Mouse (Mus musculus): ENCODE data around the gene Vps11.
"Not testable (repeated sequence)": the region's sequence is repeated elsewhere in the genome, so short reads cannot be mapped to it uniquely, and the experiment has no call there.

Vps11 gene

DNA sequence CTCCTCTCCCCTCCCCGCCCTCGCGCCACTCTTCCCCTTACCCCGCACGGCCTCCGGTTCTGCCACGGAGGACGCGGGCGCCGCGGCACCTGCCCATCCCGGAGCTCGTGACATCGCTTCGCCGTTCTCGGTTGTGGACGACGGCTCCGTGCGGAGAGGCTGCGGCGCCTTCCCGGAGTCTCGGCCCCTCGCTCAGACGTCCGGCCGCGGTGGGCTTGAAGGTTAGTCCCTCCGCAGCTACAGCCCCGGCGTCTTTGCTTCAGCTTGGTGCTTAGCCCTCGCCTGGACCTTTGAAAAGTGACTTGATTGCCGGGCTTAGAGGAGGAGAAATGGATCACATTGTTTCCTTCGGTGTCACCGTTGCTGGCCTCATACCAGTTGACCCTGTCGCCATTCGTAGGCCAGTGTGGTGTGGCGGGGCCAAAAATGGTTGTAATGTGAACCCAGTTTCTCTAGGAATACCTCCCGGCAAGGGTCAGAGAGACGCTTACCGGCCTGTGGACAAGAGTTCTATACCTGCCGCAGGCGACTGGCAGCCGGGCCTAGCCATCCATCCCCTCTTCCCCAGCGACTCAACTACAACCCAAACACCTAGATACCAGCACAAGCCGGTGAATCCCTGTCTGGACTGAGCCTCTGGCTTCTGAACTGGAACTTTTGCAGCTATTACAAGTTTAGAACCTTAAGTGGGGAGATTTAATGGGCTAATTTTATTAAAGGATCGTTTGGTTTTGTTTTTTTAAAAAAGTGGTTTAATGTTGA, 26.0 kb downstream of the Vps11 start:
- DNase-seq (ENCODE audit: low spot score in 2 of 2) = peak; percentile 43 to 52

DNA sequence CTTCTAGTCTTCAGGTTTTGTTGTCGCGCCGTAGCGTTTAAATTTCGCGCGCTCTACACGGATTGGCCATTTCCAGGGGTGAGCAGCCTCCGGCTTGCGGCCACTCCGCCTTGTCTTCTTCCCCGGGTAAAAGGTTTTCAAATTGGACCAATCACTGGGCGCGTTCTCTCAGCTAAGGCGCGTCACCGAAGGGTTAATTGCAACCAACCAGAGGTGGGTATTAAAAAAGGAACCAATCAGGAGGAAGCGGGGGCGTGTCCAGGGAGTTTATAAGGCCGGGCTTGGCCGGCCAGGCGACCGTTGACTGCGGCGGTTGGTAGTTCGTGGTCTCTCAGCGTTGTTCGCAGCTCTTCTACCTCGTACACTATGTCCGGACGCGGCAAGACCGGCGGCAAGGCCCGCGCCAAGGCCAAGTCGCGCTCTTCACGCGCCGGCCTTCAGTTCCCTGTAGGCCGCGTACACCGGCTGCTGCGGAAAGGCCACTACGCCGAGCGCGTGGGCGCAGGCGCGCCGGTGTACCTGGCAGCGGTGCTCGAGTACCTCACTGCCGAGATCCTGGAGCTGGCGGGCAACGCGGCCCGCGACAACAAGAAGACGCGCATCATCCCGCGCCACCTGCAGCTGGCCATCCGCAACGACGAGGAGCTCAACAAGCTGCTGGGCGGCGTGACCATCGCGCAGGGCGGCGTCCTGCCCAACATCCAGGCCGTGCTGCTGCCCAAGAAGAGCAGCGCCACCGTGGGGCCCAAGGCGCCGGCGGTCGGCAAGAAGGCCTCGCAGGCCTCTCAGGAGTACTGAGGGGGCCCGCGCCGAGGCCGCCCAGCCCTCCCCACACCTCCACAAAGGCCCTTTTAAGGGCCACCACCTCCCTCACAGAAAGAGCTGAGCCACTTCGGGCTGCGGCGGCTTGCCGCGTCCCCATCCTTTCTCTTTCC, 26.8 kb downstream of the Vps11 start, which contains the start of gene H2afx:
Gene H2afx (plus strand): TSS at position 299 of the 935 bp plus-strand sequence.
- peak; percentile 97 for DNase-seq (ENCODE audit: low spot score in 2 of 2)

DNA sequence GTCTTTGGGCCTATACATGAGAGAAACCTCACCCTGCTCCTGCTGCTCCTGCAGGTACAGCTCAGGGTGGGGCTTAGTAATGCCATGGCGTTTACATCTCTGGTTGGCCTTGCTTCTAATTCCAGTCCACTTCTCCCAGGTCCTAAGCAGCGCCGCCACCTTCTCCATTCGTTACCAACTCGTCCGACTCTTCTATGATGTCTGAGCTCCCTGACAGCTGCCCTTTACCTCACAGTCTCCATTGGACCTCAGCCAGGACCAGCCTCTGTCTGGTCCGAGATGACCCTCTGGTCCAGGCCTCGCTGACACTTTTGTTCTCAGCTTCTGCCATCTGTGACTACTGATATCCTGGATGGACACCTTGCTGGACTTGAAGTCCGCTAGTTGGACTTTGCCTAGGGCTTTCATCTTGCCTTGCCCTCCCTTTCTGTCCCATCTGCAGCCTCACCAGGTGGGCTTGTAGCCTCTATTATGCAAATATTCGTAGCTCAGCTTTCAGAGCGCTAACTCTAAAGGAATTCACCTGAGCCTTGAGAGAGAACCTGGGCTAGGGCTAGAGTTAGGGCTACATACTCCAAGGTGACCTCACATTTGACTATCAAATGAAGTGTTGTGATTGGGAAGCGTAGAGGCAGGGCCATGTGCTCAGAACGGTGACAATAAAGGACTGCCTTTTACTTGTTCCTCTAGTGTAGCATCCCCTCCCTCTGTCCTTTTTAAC, 28.4 kb downstream of the Vps11 start:
- no peak for DNase-seq (ENCODE audit: low spot score in 2 of 2)

DNA sequence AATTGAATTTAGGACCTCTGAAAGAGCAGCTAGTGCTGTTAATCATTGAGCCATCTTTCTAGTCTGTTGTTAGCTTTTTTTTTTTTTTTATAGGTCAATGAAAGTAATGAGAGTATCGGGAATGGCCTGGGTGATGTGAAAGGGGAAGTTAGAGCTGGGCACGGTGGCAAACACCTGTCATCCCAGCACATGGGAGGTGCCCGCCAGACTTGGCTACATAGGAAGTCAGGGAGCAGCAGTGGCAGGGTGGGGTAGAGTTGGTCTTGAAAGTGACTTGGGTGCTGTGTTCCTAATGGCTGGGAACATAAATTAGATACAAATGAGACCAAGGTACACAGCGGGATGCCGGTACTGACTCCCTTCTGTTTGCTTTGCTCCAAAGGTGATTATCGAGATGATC, 30.7 kb downstream of the Vps11 start:
- DNase-seq (ENCODE audit: low spot score in 2 of 2) = no peak

DNA sequence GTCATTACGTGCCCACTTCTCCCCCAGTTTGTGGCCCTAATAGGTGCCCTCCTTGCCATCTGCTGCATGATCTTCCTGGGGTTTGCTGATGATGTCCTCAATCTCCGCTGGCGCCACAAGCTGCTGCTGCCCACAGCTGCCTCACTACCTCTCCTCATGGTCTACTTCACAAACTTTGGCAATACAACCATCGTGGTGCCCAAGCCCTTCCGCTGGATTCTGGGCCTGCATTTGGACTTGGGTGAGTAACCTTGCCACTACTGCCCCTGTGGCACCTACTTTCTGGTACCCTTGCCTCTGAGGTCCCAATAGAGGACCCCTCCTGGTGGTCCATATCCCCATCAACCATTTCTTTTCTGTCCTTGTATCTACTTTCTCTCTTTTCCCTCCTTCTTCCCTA, 33.5 kb downstream of the Vps11 start:
- no peak for DNase-seq (ENCODE audit: low spot score in 2 of 2)

DNA sequence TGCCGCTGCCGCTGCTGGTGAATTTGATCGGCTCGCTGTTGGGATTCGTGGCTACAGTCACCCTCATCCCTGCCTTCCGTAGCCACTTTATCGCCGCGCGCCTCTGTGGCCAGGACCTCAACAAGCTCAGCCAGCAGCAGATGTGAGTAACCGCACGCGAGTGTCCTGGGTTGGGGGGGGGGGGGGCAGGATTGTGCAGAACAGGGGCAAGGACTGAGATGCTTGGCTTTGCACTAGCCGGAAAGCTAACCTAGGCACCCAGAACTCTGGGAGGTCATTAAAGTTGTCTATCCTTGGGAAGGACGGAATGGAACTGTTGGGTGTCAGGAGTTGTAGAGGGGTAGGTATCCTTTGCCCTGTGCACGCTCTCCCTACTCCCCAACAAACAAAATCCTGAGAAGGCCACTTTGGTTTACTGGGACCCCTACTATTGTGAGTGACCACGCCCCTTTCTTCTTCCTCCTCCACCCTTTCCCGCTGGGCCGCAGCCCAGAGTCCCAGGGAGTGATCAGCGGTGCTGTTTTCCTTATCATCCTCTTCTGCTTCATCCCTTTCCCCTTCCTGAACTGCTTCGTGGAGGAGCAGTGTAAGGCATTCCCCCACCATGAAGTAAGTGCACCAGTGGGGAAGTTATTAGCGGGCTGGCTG, 34.3 kb downstream of the Vps11 start:
- no peak for DNase-seq (ENCODE audit: low spot score in 2 of 2)

DNA sequence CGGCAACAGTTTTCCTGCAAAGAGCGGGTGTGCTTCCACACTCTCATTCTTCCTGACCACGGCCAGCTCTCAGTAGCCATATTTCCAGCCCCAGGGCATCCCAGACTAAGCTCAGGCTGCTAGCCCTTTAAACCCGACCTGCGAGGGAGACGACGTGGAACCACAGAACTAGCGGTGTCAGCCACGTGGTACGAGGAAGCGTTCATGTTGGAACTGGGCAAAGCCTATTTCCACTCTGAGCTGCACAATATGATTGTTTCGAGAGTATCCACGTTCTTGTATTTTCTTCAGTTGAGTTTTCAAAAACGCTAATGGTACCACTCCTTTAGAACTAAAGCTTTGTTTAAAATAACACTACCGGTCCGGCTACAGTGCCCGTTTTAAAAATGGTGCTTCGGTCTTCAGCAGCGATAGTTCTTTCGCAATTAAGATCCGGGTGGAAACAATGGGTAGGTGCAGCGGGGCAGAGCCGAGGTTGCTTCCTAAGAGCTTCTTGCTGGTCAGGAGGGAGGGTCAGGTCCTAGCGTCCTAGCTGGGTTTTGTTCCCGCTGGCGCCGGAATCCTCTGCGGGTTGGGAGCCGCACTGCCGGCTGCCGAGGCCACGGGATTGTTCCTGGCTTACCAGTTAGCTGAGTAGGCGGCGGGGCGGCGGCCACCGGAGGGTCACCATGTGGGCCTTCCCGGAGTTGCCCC, 35.0 kb downstream of the Vps11 start:
- peak; percentile 44 to 59 for DNase-seq (ENCODE audit: low spot score in 2 of 2)

DNA sequence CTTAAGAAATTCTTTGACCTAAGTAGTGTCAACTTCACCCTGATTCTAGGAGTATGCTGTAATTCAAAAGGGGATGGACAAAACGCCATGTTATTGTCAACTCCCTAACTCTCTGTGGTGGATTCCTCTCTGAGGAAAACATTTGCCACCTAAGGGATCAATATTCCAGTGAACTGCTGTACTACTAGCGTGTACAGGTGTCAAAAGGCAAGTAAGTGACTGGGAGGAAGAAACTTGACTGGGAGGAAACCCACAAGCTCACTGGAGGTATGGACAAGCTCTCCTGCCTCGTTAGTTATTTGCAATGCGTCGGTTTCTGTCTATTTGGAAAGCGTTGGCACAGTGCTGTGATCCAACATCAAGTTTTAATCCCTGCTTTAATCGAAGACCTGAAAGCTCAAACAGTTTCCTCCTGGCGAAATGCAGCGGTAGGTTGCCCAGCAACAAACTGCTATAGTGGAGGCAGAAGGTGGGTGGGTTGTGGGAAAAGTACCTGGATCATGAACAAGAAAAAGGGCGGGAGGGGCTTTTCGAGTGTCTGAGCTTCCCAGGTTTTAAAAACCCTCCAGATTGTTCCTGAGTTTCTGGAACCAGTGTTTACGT, 35.6 kb downstream of the Vps11 start, which contains the start of gene Dpagt1:
Gene Dpagt1 (plus strand): TSS at position 252 of the 603 bp plus-strand sequence.
- DNase-seq (ENCODE audit: low spot score in 2 of 2) = no peak

DNA sequence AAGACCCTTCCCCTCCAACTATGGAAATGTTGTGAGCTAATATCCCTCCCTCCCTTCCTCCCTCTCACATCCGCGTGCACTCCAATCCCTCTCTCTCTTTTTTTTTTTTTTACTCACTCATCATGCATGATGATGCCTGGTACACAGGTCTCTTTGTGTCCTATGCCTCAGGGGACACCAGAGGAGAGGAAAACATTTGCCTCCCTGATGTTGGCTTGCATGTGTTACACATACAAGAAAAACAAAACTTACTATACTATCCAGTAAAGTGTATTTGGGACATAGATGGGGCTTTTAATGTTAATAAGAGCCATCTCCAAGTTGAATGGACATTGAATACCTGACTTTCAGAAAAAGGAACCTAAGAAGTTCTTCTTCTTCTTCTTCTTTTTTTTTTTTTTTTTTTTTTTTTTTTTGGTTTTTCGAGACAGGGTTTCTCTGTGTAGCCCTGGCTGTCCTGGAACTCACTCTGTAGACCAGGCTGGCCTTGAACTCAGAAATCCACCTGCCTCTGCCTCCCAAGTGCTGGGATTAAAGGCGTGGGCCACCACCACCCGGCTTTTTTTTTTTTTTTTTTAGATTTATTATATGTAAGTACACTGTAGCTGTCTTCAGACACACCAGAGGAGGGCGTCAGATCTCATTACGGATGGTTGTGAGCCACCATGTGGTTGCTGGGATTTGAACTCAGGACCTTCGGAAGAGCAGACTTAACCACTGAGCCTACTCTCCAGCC, 36.3 kb downstream of the Vps11 start:
- not testable (repeated sequence) for DNase-seq (ENCODE audit: low spot score in 2 of 2)

DNA sequence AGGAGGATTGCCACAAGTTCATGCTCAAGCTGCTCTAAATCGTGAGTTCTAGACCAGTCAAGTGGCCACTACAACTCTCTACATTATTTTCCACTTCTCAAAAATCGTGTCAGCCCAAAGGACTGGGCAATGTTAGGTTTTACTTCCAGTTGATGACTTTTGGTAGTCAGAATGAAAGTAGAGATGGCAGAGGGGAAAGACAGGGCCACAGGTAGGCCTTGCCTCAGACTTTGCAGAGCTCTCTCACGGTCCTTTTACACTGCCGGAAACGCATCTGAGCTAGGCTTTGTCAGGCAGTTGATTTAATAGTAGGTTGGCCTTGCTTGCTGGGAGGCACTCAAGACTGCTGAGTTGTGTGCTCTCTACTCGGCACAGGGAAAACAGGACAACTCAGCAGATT, 37.3 kb downstream of the Vps11 start:
- no peak for DNase-seq (ENCODE audit: low spot score in 2 of 2)

DNA sequence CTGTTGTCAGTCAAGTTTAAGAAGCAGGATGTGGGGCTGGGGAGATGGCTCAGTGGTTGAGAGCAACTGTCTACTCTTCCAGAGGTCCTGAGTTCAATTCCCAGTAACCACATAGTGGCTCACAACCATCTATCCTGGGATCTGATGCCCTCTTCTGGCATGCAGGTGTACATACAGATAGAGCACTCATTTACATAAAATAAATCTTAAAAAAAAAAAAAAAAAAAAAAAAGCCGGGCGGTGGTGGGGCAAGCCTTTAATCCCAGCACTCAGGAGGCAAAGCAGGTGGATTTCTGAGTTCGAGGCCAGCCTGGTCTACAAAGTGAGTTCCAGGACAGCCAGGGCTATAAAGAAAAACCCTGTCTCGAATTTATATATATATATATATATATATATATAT, 37.8 kb downstream of the Vps11 start:
- DNase-seq (ENCODE audit: low spot score in 2 of 2) = not testable (repeated sequence)

DNA sequence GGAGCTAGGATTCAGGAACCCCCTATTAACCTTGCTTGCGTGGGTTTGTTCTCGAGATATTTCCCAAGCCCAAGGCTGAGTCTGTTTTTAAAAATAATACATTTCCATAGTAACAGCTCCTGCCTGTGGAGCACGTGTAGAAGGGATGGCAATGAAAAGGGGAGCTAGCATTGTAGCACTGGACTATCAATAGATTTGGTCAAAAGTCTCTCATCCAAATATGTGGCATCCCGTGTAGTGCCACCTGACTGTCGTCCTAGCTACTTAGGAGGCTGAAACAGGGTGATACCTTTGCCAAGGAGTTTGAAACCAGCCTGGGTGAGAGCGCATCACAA, 40.7 kb downstream of the Vps11 start:
- DNase-seq (ENCODE audit: low spot score in 2 of 2) = no peak

DNA sequence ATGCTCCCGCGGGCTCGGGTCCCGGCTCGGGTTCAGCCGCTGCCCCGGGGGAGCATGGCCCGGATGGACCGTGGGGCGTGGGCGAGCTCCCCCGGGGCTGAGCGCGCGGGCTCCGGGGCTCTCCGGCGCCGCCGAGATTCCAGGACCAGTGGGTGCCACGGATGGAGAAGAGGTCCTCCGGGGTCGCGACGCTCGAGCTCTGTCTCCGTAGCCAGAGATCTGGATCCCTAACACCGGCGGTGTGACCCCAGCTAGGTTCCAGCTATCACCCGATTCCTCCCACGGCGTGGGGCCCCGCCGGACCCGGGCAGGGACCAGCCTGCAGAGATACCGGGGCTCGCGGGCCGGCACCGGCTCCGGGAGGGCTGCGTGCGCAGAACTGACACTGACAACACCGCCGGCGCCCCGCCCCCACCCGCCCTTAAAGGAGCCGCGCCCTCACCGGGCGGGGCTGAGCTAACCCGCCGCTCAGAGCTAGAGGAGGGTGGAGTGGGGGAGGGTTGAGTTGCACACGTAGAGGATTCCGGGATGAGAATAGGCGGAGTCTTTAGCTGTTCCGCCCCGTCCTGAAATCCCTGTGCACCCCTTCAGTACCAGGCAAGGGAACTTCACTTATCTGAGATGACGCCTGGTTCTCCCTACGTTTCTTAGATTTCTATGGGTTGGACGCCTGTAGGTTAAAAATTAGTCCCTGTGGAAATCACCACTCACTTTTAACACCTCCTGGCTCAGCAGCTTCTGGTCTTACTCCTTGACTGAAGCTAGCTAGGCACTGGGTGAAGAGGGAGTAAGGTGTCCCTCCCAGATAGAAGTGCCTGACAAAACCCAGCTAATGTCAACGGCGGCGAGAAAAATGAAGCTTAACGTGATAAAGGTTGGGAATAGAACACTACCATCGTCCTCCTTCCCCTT, 41.3 kb downstream of the Vps11 start, which contains the start of gene C2cd2l:
Gene C2cd2l (minus strand): TSS at position 399 of the 912 bp plus-strand sequence.
- peak; percentile 79 to 81 for DNase-seq (ENCODE audit: low spot score in 2 of 2)

DNA sequence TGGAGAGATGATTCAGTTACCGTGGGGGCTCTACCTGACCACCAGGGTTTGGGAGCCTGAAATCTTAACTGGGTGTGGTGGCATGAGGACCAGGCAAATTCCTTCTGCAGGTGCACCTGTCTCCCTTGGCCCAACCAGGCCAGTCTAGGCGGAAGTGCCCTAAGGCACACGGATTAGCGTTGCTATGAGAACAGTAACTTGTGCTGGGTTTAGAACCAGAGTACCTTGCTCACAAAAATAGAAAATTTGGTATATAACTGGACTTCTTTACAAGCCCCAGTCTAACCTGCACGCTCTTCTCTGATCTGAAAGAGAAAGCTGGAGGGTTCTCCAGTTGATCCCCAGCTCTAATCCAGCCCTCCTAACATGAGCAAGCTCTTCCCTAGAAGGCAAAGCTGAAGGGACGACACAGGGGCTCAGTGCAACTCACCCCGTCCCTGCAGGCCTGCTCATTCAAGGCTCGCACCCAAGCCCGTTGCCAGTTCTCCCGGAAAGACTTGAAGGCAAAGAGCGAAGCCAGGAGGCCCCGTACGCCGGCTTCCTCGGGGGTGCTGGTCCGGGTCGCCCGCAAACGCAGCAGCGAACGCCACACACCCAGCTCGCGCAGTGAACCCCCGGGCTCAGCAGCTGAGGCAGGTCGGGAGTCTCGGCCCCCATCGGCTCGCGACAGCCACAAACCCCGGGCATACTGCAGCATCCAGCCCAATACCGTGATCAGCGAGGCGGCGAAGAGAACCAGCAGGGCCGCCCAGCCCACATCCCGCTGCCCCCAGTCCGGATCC, 42.2 kb downstream of the Vps11 start:
- no peak for DNase-seq (ENCODE audit: low spot score in 2 of 2)

DNA sequence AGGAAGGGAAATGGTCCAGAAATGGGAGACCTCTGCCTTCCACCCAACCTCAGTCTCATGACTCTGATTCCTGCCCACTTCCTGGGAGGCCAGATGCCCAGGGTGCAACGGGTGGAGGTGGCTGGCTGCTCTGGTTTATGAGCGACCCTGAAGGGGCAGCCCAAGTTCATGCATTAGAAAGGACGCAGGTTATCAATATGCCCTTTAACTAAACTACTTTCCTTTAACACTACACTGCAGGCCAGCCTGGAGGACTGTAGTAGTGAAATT, 42.7 kb downstream of the Vps11 start:
- no peak for DNase-seq (ENCODE audit: low spot score in 2 of 2)

DNA sequence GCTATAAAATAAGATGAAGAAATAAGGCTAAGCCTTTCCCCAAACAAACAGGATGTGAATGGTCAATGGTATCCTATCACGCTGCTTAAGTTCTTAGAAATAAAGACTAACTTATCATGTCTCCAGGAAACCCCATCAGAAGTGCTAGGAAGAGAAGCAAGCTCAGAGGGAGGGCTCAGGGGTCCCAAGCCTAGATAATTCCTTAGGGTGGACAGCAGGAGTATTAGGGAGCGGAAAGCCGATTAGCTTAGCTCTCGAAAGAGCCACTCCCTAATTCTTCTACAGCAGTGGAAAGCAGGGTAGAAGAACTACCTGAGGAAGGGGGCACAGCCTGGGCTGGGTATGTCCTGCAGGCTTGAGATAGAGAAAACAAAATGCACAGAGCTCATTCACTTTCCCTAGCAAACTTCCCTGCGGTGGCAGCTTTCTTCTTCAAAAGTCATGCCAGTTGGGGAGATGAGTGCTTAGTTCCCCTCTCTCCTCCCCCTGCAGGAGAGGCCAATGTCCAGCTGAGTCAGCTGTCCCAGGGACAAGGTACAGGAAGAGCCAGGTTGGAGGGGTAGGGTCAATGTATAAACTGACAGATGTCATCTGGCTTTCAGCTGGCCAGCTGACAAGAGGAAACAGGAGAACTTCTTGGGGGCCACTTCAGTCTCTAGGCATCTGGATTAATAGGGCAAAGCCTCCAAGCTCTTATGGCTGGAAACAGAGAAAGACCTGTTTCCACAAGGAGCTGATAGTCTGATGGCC, 43.2 kb downstream of the Vps11 start:
- no peak for DNase-seq (ENCODE audit: low spot score in 2 of 2)

DNA sequence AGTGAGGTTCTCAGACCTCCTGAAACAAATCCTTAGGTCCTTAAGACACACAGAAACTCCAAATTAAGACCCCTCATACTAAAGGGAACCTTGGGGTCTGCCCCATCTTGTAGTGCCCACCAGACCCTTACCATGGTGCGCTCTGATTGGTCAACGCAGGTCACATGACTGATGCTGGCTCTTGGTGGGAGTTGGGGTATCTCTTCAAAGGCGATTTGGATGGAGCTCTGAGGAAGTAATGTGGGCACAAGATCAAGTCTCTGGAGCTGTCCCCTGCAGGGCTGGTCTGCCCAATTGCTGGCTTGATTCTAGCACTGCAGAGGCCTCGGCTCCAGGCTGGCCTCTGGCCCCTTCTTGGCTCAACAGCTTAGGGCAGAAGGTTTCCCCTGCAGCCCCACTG, 44.0 kb downstream of the Vps11 start:
- DNase-seq (ENCODE audit: low spot score in 2 of 2) = no peak
